Mouse (Mus musculus): ENCODE measurements around the gene Tmem140. TPM values are rescaled to one million over a fixed set of nuclear protein-coding genes. Genes with fewer than 3 reads are reported as not detected.

The Tmem140 gene
- polyA plus RNA-seq, 1 experiment from 2014 or later, result 1.3 TPM

DNA sequence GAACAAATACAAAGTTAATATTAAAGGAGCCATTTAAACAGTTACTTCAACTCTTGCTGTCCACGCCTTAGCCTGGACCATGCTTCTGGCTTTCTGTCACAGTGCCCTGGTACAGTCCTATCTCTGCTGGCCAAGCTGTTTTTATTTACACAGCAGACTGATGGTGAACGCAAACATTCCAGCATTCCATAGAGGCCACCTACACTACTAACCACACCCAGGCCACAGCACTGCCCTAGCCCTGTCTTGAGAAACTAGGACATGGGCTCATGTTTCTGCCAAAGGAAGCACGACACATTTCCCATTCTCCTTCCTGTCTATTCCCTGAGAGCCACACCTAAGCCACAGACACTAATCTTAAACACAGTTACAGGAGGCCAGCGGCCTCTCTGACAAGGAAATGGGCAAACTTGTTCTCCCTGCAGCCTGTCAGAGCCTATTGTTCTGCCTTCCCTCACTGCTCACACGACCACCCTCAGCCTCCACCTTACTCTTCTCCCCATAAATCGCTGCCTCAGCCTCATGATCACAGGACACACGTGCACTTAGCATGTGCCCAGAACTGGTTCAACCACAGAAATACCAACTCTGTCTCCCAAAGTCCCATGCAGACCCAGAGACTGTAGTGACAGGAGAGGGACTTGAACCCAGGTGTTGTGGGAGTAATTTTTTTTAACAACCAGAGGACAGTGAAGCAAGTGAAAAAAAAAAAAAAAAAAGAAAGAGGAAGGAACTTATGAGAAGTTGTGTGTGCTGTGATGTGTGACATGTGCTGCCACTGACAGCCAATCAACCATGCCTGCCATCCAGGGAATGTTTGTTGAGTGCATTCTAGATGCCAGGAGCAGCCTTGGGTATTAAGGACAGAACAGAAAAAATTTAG lies 3.0 kb downstream of the Tmem140 start:
- H3K9me3 ChIP-seq (ENCODE audit: control insufficient read depth, low read length), result no peaks in the 10 kb centered on the region
- H3K4me3 ChIP-seq (ENCODE audit: control insufficient read depth in 1 of 2, insufficient read depth in 1 of 2, low read depth in 1 of 2, low read length in 2 of 2), result no peak overlapping the region
- no peaks in the 10 kb centered on the region for H3K27me3 ChIP-seq (ENCODE audit: control insufficient read depth, insufficient read depth, low read length)
- peaks cover 31 to 35% of the 10 kb centered on the region in 2 experiments for H3K4me1 ChIP-seq (ENCODE audit: control insufficient read depth in 2 of 2, insufficient read depth in 2 of 2, low read length in 2 of 2)
- H3K27ac ChIP-seq (replicated peaks in 1 of 2; ENCODE audit: control insufficient read depth in 1 of 2, insufficient read depth in 1 of 2, low read depth in 2 of 2, low read length in 2 of 2), result peak overlapping the region; percentile 59 to 60
- ATAC-seq (ENCODE audit: insufficient number of reproducible peaks, insufficient read depth, low FRiP score, low read depth), result peak; percentile 68
- H3K9ac ChIP-seq (ENCODE audit: low read length), result no peak overlapping the region
- no peak overlapping the region for H3K4me2 ChIP-seq (ENCODE audit: low read length)
- no peaks in the 10 kb centered on the region for H3K36me3 ChIP-seq (ENCODE audit: control insufficient read depth, insufficient read depth, low read length)
- WGBS, result 47% methylated on average over 7 of the region's 7 CpGs

DNA sequence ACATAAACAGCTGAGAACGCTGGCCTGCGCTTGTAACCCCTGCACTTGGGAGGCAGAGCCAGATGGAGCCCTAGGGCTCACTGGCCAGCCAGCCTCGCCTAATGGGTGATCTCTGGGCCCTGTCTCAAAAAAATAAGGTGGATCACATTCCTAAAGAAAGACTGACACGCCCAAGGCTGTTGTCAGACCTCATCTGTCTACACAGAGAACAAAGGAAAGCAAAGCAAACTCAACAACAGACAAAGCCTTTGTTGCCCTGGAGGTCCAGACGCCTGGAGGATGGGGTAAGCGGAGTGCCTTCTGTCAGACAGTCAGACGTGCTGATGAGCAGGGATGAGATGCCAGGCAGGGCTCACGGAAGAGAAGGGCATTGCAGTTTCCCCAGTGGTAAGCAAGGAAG lies 3.8 kb downstream of the Tmem140 start:
- no peak for ATAC-seq (ENCODE audit: insufficient number of reproducible peaks, insufficient read depth, low FRiP score, low read depth)
- H3K27ac ChIP-seq (replicated peaks in 1 of 2; ENCODE audit: control insufficient read depth in 1 of 2, insufficient read depth in 1 of 2, low read depth in 2 of 2, low read length in 2 of 2), result peak overlapping the region in 1 of 2 experiments; percentile 59; a peak in 1 of 4 replicates
- H3K4me3 ChIP-seq (ENCODE audit: control insufficient read depth in 1 of 2, insufficient read depth in 1 of 2, low read depth in 1 of 2, low read length in 2 of 2), result no peak overlapping the region
- no peaks in the 10 kb centered on the region for H3K36me3 ChIP-seq (ENCODE audit: control insufficient read depth, insufficient read depth, low read length)
- 0 out of 2 replicates have a peak overlapping the region, but pooled peaks have one; percentile 23 for H3K9ac ChIP-seq (ENCODE audit: low read length)
- H3K4me1 ChIP-seq (ENCODE audit: control insufficient read depth in 2 of 2, insufficient read depth in 2 of 2, low read length in 2 of 2), result peaks cover 31 to 35% of the 10 kb centered on the region in 2 experiments
- no peak overlapping the region for H3K4me2 ChIP-seq (ENCODE audit: low read length)
- H3K9me3 ChIP-seq (ENCODE audit: control insufficient read depth, low read length), result no peaks in the 10 kb centered on the region
- 69% methylated on average over 8 of the region's 8 CpGs for WGBS
- no peaks in the 10 kb centered on the region for H3K27me3 ChIP-seq (ENCODE audit: control insufficient read depth, insufficient read depth, low read length)

DNA sequence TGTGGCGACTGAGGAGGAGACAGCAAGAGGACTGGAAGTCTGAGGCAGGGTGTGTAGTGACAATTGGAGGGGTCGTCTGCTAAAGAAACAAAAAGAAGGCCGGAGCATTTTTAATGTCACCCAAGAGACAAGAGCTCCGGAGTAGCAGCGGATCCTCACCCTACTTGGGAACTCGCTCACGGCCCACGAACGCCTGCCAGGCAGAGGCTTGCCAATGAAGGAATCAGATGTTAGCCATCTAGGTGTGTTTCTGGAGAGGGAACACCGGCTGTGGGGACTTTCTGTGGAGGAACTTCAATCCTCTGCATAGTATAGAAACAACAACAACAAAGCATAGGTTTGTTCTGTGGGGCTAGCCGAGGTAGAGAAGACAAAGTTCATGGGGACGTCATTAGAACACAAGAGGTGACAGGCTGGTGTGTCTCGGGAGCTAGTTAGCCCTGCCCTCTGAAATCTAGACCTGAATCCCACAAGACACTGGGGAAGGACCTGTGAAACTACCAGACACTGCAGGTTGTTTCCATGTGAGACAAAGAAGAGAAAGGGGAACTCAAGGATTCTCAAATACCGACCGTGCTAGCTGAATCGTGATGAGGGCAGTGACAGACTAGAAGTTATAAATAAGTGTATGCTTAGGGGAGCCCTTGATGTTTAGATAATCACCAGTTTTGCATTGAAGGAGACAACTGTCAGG lies 4.5 kb downstream of the Tmem140 start:
- no peak for ATAC-seq (ENCODE audit: insufficient number of reproducible peaks, insufficient read depth, low FRiP score, low read depth)
- peaks cover 31 to 35% of the 10 kb centered on the region in 2 experiments for H3K4me1 ChIP-seq (ENCODE audit: control insufficient read depth in 2 of 2, insufficient read depth in 2 of 2, low read length in 2 of 2)
- no peak overlapping the region; a peak in 1 of 4 replicates for H3K27ac ChIP-seq (replicated peaks in 1 of 2; ENCODE audit: control insufficient read depth in 1 of 2, insufficient read depth in 1 of 2, low read depth in 2 of 2, low read length in 2 of 2)
- H3K4me2 ChIP-seq (ENCODE audit: low read length), result no peak overlapping the region
- 75% methylated on average over 16 of the region's 16 CpGs for WGBS
- no peaks in the 10 kb centered on the region for H3K36me3 ChIP-seq (ENCODE audit: control insufficient read depth, insufficient read depth, low read length)
- no peak overlapping the region for H3K9ac ChIP-seq (ENCODE audit: low read length)
- no peak overlapping the region for H3K4me3 ChIP-seq (ENCODE audit: control insufficient read depth in 1 of 2, insufficient read depth in 1 of 2, low read depth in 1 of 2, low read length in 2 of 2)
- H3K9me3 ChIP-seq (ENCODE audit: control insufficient read depth, low read length), result no peaks in the 10 kb centered on the region
- H3K27me3 ChIP-seq (ENCODE audit: control insufficient read depth, insufficient read depth, low read length), result no peaks in the 10 kb centered on the region

DNA sequence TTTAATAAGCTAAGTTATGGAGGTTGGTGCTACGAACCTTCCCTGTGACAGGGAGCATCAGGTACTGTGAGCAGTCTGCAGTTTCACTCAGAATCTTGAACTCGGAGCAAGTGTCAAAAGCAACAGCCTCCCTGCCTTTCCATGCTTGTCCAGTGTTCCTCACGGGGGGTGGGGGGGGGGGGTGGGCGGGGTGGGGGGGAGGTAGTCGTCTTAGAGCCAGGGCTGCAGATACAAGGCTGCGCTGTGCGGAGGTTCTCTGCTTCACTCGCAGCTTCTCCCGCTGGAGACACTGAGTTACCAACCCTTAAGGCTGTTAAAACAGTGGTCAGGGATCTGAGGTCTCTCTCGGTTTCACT lies 5.0 kb downstream of the Tmem140 start:
- ATAC-seq (ENCODE audit: insufficient number of reproducible peaks, insufficient read depth, low FRiP score, low read depth), result no peak
- no peak overlapping the region for H3K27ac ChIP-seq (replicated peaks in 1 of 2; ENCODE audit: control insufficient read depth in 1 of 2, insufficient read depth in 1 of 2, low read depth in 2 of 2, low read length in 2 of 2)
- no peak overlapping the region for H3K4me3 ChIP-seq (ENCODE audit: control insufficient read depth in 1 of 2, insufficient read depth in 1 of 2, low read depth in 1 of 2, low read length in 2 of 2)
- H3K36me3 ChIP-seq (ENCODE audit: control insufficient read depth, insufficient read depth, low read length), result no peaks in the 10 kb centered on the region
- H3K27me3 ChIP-seq (ENCODE audit: control insufficient read depth, insufficient read depth, low read length), result no peaks in the 10 kb centered on the region
- WGBS, result 76% methylated on average over 10 of the region's 10 CpGs
- H3K4me1 ChIP-seq (ENCODE audit: control insufficient read depth in 2 of 2, insufficient read depth in 2 of 2, low read length in 2 of 2), result peaks cover 27 to 33% of the 10 kb centered on the region in 2 experiments
- no peak overlapping the region for H3K4me2 ChIP-seq (ENCODE audit: low read length)
- no peaks in the 10 kb centered on the region for H3K9me3 ChIP-seq (ENCODE audit: control insufficient read depth, low read length)
- no peak overlapping the region for H3K9ac ChIP-seq (ENCODE audit: low read length)

DNA sequence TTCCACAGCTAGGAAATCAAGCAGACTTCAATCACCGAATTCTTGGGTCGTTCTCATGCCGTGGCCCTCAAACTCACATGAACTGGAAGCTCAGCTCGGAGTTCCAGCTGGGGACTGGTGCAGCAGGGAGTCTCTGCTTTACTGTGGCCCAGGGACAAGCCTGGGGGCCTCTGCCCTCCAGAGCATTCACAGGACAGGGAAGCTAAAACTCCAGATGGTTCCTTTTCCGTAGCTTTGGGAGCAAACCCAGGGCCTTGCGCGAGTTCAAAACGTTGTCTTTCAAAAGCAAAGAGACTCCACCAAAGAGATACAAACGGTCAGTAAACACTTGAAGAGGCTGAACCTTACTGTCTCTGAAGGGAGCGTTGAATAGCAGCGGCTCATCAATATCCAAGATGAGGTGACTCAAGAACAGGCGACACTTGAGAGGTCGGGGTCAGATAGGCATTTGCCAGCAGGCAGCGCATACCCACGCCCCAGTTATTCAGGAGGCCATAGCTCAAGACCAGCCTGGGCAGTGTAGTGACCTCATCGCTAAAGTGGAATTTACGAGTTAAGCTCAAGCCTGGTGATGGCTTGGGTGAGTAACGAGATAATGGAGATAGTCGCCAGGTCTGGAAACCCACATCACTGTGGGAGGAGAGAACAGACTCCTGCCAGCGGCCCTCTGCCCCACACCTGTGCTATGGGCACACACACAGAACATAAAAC lies 5.7 kb downstream of the Tmem140 start:
- H3K36me3 ChIP-seq (ENCODE audit: control insufficient read depth, insufficient read depth, low read length), result 0 out of 2 replicates have a peak, but pooled peaks cover 1% of the 10 kb centered on the region
- H3K27me3 ChIP-seq (ENCODE audit: control insufficient read depth, insufficient read depth, low read length), result no peaks in the 10 kb centered on the region
- no peak for ATAC-seq (ENCODE audit: insufficient number of reproducible peaks, insufficient read depth, low FRiP score, low read depth)
- WGBS, result 70% methylated on average over 20 of the region's 20 CpGs
- H3K9me3 ChIP-seq (ENCODE audit: control insufficient read depth, low read length), result no peaks in the 10 kb centered on the region
- no peak overlapping the region for H3K4me3 ChIP-seq (ENCODE audit: control insufficient read depth in 1 of 2, insufficient read depth in 1 of 2, low read depth in 1 of 2, low read length in 2 of 2)
- no peak overlapping the region for H3K4me2 ChIP-seq (ENCODE audit: low read length)
- H3K4me1 ChIP-seq (ENCODE audit: control insufficient read depth in 2 of 2, insufficient read depth in 2 of 2, low read length in 2 of 2), result peaks cover 23 to 27% of the 10 kb centered on the region in 2 experiments
- peak overlapping the region in 1 of 2 experiments; percentile 29; a peak in 1 of 4 replicates for H3K27ac ChIP-seq (replicated peaks in 1 of 2; ENCODE audit: control insufficient read depth in 1 of 2, insufficient read depth in 1 of 2, low read depth in 2 of 2, low read length in 2 of 2)
- H3K9ac ChIP-seq (ENCODE audit: low read length), result no peak overlapping the region

DNA sequence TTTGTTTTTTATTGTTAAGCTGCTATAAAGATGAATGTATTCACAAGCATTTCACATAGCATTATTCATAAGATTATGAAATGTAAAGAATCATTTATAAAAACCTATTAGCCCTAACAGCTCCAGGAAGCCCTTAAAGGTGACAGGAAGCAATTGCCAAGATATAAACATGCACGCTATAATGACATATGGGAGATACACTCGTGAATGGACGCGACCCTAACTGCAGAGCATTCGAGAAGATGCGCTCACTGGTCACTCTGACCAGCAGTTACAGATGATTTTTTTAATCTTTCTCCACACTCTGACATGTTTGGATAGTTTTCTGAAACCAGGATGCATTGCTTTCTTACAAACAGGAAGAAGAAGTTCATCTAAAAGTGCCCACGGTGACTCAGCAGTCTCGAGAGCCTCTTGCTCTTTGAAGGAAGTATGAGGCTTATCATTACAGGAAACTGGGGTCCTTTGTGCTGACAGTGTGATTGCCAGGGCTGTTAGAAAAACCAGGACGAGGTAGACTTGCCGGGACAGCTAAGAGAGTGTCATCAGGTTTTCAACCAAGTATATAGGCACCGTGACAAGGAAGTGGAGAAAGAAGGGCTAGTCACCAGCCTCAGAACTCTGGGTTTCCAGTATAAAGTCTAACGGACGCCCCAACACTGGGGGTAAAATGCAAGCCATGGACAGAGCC lies 6.4 kb downstream of the Tmem140 start:
- no peaks in the 10 kb centered on the region for H3K27me3 ChIP-seq (ENCODE audit: control insufficient read depth, insufficient read depth, low read length)
- no peak overlapping the region for H3K4me3 ChIP-seq (ENCODE audit: control insufficient read depth in 1 of 2, insufficient read depth in 1 of 2, low read depth in 1 of 2, low read length in 2 of 2)
- WGBS, result 33% methylated on average over 13 of the region's 13 CpGs
- H3K4me1 ChIP-seq (ENCODE audit: control insufficient read depth in 2 of 2, insufficient read depth in 2 of 2, low read length in 2 of 2), result peaks cover 25 to 33% of the 10 kb centered on the region in 2 experiments
- H3K9ac ChIP-seq (ENCODE audit: low read length), result no peak overlapping the region
- no peak for ATAC-seq (ENCODE audit: insufficient number of reproducible peaks, insufficient read depth, low FRiP score, low read depth)
- H3K4me2 ChIP-seq (ENCODE audit: low read length), result 0 out of 2 replicates have a peak overlapping the region, but pooled peaks have one; percentile 9
- no peaks in the 10 kb centered on the region for H3K9me3 ChIP-seq (ENCODE audit: control insufficient read depth, low read length)
- peak overlapping the region; percentile 3 to 58; a peak in 3 of 4 replicates for H3K27ac ChIP-seq (replicated peaks in 1 of 2; ENCODE audit: control insufficient read depth in 1 of 2, insufficient read depth in 1 of 2, low read depth in 2 of 2, low read length in 2 of 2)
- H3K36me3 ChIP-seq (ENCODE audit: control insufficient read depth, insufficient read depth, low read length), result 0 out of 2 replicates have a peak, but pooled peaks cover 4% of the 10 kb centered on the region

DNA sequence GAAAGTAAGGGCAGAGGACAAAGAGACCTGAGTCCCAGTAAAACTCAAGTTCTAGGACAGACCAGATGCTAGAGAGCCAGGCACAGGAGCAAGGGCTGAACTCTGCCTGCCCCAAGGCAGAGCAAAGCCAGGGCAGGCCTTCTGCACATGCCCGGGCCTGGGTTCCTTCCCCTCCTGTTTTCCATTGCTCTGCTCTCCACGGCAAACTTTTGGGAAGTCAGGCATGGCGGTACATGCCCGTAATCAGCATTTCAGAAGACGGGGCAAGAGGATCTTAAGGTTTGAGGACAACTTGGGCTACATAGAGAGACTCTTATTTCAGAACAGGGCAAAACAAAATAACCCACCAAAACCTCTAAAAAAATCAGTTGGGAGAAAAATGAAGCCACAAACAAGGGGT lies 7.2 kb downstream of the Tmem140 start:
- Histone ChIP-seq H3K9ac (ENCODE audit: low read length) (no peak overlapping the region), H3K4me1 (ENCODE audit: control insufficient read depth in 2 of 2, insufficient read depth in 2 of 2, low read length in 2 of 2) (peaks cover 31 to 41% of the 10 kb centered on the region in 2 experiments), H3K4me2 (ENCODE audit: low read length) (no peak overlapping the region), H3K9me3 (ENCODE audit: control insufficient read depth, low read length) (no peaks in the 10 kb centered on the region), H3K4me3 (ENCODE audit: control insufficient read depth in 1 of 2, insufficient read depth in 1 of 2, low read depth in 1 of 2, low read length in 2 of 2) (no peak overlapping the region), H3K36me3 (ENCODE audit: control insufficient read depth, insufficient read depth, low read length) (0 out of 2 replicates have a peak, but pooled peaks cover 4% of the 10 kb centered on the region), H3K27ac (replicated peaks in 1 of 2; ENCODE audit: control insufficient read depth in 1 of 2, insufficient read depth in 1 of 2, low read depth in 2 of 2, low read length in 2 of 2) (peak overlapping the region; percentile 3 to 58; a peak in 3 of 4 replicates), H3K27me3 (ENCODE audit: control insufficient read depth, insufficient read depth, low read length) (no peaks in the 10 kb centered on the region)
- WGBS, result 75% methylated on average over 5 of the region's 5 CpGs
- ATAC-seq (ENCODE audit: insufficient number of reproducible peaks, insufficient read depth, low FRiP score, low read depth), result no peak
